Mouse (Mus musculus): ENCODE data around the gene Tap1.
"Not testable (repeated sequence)": the region's sequence is repeated elsewhere in the genome, so short reads cannot be mapped to it uniquely, and the experiment has no call there.

Tap1 gene

GRCm38 (mm10) chr17:34204303-34205010 is 17.1 kb downstream of the Tap1 start:
- no peak for DNase-seq (ENCODE audit: low read depth, low spot score)

- DNase-seq (ENCODE audit: low read depth, low spot score): no peak
These were observed 17.8 kb downstream of the Tap1 start for GRCm38 (mm10) chr17:34205021-34205745.

DNA sequence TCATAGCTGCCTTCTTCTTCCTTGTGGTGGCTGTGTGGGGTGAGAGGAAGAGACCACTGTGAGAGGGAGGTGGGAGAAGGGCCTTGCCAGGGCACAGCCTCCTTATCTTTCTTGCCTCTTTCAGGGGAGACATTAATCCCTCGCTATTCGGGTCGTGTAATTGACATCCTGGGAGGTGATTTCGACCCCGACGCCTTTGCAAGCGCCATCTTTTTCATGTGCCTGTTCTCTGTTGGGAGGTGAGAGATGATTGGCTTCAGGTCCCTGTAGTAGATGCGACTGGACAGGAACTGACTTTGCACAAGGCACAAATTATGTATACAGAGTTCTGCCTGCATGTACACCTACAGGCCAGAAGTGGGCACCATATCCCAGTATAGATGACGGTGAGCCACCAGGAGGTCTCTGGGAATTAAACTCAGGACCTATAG is 18.4 kb downstream of the Tap1 start:
- DNase-seq (ENCODE audit: low read depth, low spot score): no peak

DNA sequence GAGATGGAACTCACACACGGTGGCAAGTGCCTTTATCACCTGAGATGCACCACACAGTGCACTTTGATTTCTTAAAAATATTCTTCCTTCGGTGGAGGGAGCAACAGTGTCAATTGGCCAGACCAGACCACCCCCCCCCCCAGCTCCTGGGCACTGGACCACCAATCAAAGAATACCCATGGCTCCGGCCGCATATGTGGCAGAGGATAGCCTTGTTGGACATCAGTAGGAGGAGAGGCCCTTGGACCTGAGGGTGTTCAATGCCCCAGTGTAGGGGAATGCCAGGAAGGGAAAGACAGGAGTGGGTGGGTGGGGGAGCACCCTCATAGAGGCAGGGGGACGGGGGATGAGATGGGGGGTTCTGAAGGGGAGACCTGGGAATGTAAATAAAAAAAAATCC is 19.4 kb downstream of the Tap1 start:
- no peak for DNase-seq (ENCODE audit: low read depth, low spot score)

GRCm38 (mm10) chr17:34207456-34207855 is 20.1 kb downstream of the Tap1 start:
- no peak for DNase-seq (ENCODE audit: low read depth, low spot score)

GRCm38 (mm10) chr17:34207866-34208265 is 20.5 kb downstream of the Tap1 start:
- no peak for DNase-seq (ENCODE audit: low read depth, low spot score)

DNA sequence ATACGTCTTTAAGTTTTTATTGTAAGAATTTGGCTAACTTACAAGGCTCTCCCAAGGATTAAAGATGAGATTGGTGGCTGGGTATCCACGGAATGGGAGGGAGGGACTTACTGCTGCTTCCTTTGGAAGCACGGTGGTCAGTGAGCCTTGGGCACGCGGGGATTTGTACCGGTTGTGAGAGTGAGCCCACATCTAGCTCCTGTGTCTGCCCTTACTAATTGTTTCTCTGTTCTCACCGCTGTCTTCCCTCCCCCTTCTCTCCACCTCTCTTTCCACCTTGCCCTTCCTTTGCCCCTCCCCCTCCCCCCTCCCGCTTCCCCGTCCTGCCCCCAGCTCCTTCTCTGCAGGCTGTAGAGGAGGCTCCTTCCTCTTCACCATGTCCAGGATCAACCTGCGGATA is 21.1 kb downstream of the Tap1 start:
- no peak for DNase-seq (ENCODE audit: low read depth, low spot score)

GRCm38 (mm10) chr17:34209680-34210079 is 22.3 kb downstream of the Tap1 start:
- DNase-seq (ENCODE audit: low read depth, low spot score): no peak

- no peak for DNase-seq (ENCODE audit: low read depth, low spot score)
These were observed 23.2 kb downstream of the Tap1 start for GRCm38 (mm10) chr17:34210599-34210998.

- DNase-seq (ENCODE audit: low read depth, low spot score): no peak
These were observed 24.5 kb downstream of the Tap1 start for GRCm38 (mm10) chr17:34211746-34212365.

DNA sequence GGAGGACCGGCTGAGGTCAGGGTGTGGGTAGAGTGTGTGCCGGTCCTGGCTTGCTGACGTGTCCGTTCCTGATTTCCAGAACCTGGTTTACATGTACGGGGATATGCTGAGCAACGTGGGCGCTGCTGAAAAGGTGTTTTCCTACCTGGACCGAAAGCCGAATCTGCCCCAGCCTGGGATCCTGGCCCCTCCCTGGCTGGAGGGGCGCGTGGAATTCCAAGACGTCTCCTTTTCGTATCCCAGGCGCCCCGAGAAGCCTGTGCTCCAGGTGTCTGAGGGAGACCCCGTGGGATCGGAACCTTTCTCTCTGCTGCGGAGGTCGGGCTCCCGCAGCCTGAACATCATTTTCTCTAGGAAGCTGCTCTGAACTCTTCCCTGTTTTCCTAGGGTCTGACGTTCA is 26.6 kb downstream of the Tap1 start:
- no peak for DNase-seq (ENCODE audit: low read depth, low spot score)

DNA sequence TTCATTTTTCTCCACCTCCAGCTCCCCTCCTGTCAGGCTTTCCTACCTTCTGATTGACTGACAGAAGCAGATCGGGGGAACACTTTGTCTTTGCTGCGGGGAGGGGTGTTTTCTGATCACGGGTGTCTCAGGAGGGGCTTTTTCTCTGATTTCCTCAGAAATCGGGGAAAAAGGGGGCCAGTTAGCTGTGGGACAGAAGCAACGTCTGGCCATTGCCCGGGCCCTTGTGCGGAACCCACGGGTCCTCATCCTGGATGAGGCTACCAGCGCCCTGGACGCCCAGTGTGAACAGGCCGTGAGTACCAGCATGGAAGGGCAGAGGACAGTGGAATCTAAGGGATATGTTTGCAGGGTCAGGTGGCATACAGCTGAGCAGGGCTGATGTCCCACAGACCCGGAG is 27.8 kb downstream of the Tap1 start:
- DNase-seq (ENCODE audit: low read depth, low spot score): no peak

- no peak for DNase-seq (ENCODE audit: low read depth, low spot score)
These were observed 30.0 kb downstream of the Tap1 start for GRCm38 (mm10) chr17:34217216-34217928.

DNA sequence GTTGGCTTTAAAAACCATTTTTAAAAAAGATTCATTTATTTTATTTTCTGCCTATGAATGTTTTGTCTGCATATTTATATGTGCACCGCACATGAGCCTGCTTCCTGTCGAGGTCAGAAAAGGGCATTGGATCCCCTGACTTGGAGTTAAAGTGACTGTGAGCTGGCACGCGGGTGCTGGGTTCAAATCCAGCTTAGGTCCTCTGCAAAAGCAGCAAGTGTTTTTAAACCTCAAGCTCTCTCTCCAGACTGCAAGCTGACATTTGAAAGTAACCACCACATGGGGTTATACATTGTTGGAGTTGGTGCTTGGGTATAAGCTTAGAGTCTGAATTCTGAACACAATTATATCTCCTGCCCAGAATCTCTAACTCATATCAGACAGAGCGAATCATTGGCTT is 30.6 kb downstream of the Tap1 start:
- no peak for DNase-seq (ENCODE audit: low read depth, low spot score)

DNA sequence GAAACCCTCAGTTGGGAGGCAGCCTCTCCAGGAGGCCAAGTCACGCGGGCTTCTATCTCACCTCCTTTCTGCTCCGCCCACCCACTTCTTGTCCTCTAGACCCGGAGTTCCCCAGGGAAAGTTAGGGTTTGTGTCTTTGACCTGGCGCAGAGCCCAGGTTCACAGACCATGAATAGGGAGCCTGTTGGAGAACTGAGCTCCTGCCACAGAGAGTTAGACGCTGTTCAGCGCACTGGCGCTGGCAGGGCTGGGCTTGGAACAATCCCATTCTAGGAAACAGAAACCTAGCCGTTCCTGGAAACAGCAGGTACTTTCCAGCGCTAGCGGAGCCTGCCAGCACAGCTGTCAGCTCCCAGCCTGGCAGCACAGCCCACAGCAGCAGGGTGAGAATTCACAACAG is 31.3 kb downstream of the Tap1 start:
- DNase-seq (ENCODE audit: low read depth, low spot score): no peak

DNA sequence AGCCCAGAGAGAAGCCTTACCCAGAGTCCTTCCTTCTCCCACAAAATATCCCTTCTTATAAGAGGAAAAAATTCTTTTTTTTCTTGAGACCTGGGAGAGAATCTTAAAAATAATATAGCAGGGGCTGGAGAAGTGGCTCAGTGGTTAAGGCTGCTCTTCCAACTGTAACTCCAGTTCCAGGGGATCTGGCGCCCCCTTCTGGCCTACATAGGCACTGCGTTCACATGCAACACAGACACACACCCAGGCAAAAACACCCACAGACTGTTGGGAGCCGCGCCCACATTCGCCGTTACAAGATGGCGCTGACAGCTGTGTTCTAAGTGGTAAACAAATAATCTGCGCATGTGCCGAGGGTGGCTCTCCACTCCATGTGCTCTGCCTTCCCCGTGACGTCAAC is 31.7 kb downstream of the Tap1 start:
- not testable (repeated sequence) for DNase-seq (ENCODE audit: low read depth, low spot score)

DNA sequence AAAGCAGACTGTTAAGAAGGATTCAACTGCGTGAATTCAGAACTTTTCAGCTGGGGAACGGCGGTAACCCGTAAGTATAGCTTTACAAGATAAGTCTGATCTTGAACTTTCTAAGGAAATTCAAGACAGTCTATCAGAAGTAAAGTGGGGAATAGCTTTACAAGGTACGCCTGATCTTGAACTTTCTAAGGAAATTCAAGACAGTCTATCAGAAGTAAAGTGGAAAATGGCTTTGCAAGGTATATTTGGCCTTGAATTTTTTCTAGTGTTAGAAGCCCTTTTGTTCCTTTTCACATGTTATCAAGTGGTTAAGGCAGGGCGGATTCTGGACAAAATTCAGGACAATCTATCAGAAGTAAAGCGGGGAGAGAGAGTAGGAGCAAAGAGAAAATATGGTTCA is 32.4 kb downstream of the Tap1 start:
- DNase-seq (ENCODE audit: low read depth, low spot score): not testable (repeated sequence)

- not testable (repeated sequence) for DNase-seq (ENCODE audit: low read depth, low spot score)
These were observed 33.0 kb downstream of the Tap1 start for GRCm38 (mm10) chr17:34220401-34220800.

- DNase-seq (ENCODE audit: low read depth, low spot score): no peak
These were observed 37.5 kb downstream of the Tap1 start for GRCm38 (mm10) chr17:34224816-34225215.

DNA sequence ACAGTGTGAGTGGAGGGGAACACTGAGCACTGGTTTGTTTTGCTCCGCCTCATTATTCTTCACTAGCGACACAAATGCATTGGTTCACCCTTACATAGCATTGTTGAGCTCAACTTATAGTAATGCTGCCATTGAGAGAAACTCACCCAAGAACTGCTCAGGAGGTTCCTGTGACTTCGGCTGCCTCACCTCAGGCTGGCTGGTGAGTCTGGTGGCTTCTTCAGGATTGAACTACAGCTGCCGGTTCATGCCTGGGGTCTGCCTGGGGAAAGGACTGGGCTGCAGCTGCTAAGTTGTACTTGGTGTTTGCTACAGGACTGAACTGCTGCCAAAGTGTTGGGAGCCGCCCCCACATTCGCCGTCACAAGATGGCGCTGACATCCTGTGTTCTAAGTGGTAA is 38.1 kb downstream of the Tap1 start:
- DNase-seq (ENCODE audit: low read depth, low spot score): no peak

GRCm38 (mm10) chr17:34225911-34226310 is 38.6 kb downstream of the Tap1 start:
- not testable (repeated sequence) for DNase-seq (ENCODE audit: low read depth, low spot score)

GRCm38 (mm10) chr17:34230971-34231370 is 43.6 kb downstream of the Tap1 start:
- not testable (repeated sequence) for DNase-seq (ENCODE audit: low read depth, low spot score)
